Mouse (Mus musculus) central nervous system, embryonic 11.5 days (tissue): ENCODE results near the gene Eno4. TPM values are rescaled to one million over a fixed set of nuclear protein-coding genes. Genes with fewer than 3 reads are reported as not detected.

Experiments
- polyA plus RNA-seq: library from polyadenylated mRNA; depleted of rRNA; stranded (reverse); fragments of >200 nt; gene quantifications from 2 replicates; pipeline ENCODE4 v1.2.3, GENCODE M21; 2012; rRNA removed

Eno4 gene
- 0.40 and 0.48 TPM in 2 replicates for polyA plus RNA-seq

DNA sequence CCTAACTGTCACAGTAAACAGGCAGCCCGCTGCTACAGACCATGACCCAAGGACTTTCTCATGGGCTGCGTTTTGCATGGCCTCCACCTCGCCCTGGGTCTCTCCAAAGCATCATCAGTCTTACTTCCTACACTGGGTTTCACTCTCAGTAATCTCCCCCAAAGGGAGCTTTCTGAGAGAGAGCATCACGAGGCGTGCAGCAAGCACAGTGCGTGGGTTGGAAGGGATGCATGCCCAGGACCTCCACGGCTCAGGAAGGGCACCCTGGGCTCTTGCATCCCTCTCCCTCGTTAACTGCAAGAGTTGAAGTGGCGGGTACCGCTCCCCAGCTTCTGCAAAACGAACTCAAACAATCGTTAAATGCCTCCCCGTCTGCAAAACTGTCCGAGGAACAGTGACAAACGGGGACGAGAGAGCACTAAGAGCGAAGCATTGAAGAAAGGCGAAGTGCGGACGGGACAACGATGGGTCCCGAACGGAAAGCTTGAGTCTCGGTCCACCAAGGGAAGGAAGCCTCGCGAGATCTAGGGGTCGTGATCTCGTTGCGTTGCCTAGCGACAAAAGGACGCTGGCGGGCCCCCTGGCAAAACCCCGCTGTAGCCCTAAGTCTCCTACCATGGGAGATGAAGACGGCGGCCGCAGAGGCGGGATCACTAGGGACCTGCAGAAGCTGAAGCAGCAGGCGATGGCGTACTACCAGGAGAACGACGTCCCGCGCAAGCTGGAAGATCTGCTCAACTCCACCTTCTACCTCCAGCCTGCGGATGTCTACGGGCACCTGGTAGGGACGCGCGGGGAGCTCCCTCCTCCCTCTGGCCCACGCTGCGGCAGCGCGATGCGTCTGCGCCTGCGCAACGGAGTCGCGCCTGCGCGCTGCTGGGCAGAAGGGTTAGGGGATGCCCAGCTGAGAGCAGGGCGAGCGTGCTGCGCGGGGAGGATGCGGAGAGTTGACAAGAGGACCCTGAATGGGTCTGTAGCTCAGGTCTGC, at the start of gene Eno4, which contains the start of gene Hspa12a:
Eno4 (plus strand) TSS at position 585 of the 988 bp plus-strand sequence.
Hspa12a (minus strand) TSS at position 814 of the 988 bp plus-strand sequence.

Other genes with a start within 250 kb of the Eno4 start
- 0.80 and 1.4 TPM in 2 replicates for gene Pnliprp1, start 214.5 kb upstream of the Eno4 start, polyA plus RNA-seq
- gene Pnliprp2, start 183.7 kb upstream of the Eno4 start, polyA plus RNA-seq: 0.25 and 0.32 TPM in 2 replicates
- 0.05 and 0.06 TPM in 2 replicates for gene 1700019N19Rik, start 149.0 kb upstream of the Eno4 start, polyA plus RNA-seq
- gene Hspa12a, start 229 bp downstream of the Eno4 start, polyA plus RNA-seq: 11.5 and 22.1 TPM in 2 replicates
- 3.2 and 3.4 TPM in 2 replicates for gene Shtn1, start 132.7 kb downstream of the Eno4 start, polyA plus RNA-seq
- 2.5 and 6.7 TPM in 2 replicates for gene Vax1, start 226.6 kb downstream of the Eno4 start, polyA plus RNA-seq